Mouse (Mus musculus) embryo, embryonic 11 days (tissue): ENCODE measurements at regions not wholly inside any gene's neighbourhood (a gene's known extent, or its start where the extent isn't known, plus 50 kb on each side); places are given as distances from the start of the nearest gene placed in this dataset.

Experiments
- DNase-seq: peaks from one replicate; pipeline ENCODE4 v3.0.0-alpha.2; 2015

GRCm38 (mm10) chr14:105544066-105544465 lies 285.7 kb downstream of the Ndfip2 start:
- DNase-seq: no peak

GRCm38 (mm10) chr14:105542486-105543145 lies 284.2 kb downstream of the Ndfip2 start:
- DNase-seq: peak; percentile 74

- DNase-seq: no peak
Observed at GRCm38 (mm10) chr14:105542090-105542485, 283.7 kb downstream of the Ndfip2 start.

- DNase-seq: no peak
Observed at GRCm38 (mm10) chr14:105532168-105532745, 273.9 kb downstream of the Ndfip2 start.

GRCm38 (mm10) chr14:105528107-105528506 lies 269.7 kb downstream of the Ndfip2 start:
- DNase-seq: no peak

- DNase-seq: no peak
Observed at GRCm38 (mm10) chr14:105523849-105524248, 265.5 kb downstream of the Ndfip2 start.

GRCm38 (mm10) chr14:105522279-105522678 lies 263.9 kb downstream of the Ndfip2 start:
- no peak for DNase-seq

- DNase-seq: no peak
Observed at GRCm38 (mm10) chr14:105518706-105519105, 260.3 kb downstream of the Ndfip2 start.

- DNase-seq: no peak
Observed at GRCm38 (mm10) chr14:105514413-105514812, 256.0 kb downstream of the Ndfip2 start.

- DNase-seq: no peak
Observed at GRCm38 (mm10) chr14:105512914-105513677, 254.7 kb downstream of the Ndfip2 start.

GRCm38 (mm10) chr14:105511826-105512225 lies 253.5 kb downstream of the Ndfip2 start:
- DNase-seq: no peak

- DNase-seq: no peak
Observed at GRCm38 (mm10) chr14:105511135-105511534, 252.8 kb downstream of the Ndfip2 start.

- DNase-seq: peak; percentile 52
Observed at GRCm38 (mm10) chr14:105505261-105505660, 246.9 kb downstream of the Ndfip2 start.

GRCm38 (mm10) chr14:105504376-105504775 lies 246.0 kb downstream of the Ndfip2 start:
- no peak for DNase-seq

- DNase-seq: no peak
Observed at GRCm38 (mm10) chr14:105503806-105504205, 245.4 kb downstream of the Ndfip2 start.

- no peak for DNase-seq
Observed at GRCm38 (mm10) chr14:105502633-105502975, 244.2 kb downstream of the Ndfip2 start.

- peak; percentile 78 for DNase-seq
Observed at GRCm38 (mm10) chr14:105501792-105502632, 243.6 kb downstream of the Ndfip2 start.

GRCm38 (mm10) chr14:105500966-105501741 lies 242.8 kb downstream of the Ndfip2 start:
- DNase-seq: peak; percentile 72

GRCm38 (mm10) chr14:105499319-105499895 lies 241.0 kb downstream of the Ndfip2 start:
- DNase-seq: peak; percentile 70

GRCm38 (mm10) chr14:105498155-105498906 lies 240.0 kb downstream of the Ndfip2 start:
- no peak for DNase-seq

GRCm38 (mm10) chr14:105495161-105495560 lies 236.8 kb downstream of the Ndfip2 start:
- peak; percentile 66 for DNase-seq
